Mouse (Mus musculus) spleen, adult 2 months (tissue): ENCODE data around the gene Psd. TPM values are rescaled to one million over a fixed set of nuclear protein-coding genes. Genes with fewer than 3 reads are reported as not detected.

ENCODE experiments used
- DNase-seq, 2 experiments: peaks; one replicate each; pipeline versions ENCODE4 v3.0.0 to v3.0.0-alpha.2; 2012 to 2021; ENCODE audit warnings: low spot score in 2 of 2, low read depth in 1 of 2
- H3K27ac ChIP-seq: fragments of 200-500 bp; 2 replicates; pipeline ENCODE4 v1.5.1; 2012; ENCODE audit warnings: low read length, inconsistent platforms; ENCODE audit not compliant: insufficient read depth
- H3K27me3 ChIP-seq: fragments of 200-500 bp; 2 replicates; pipeline ENCODE4 v1.6.1; 2012; ENCODE audit warnings: mild to moderate bottlenecking, moderate library complexity, low read length, inconsistent platforms; ENCODE audit not compliant: control insufficient read depth, insufficient read depth
- H3K36me3 ChIP-seq: fragments of 200-500 bp; 2 replicates; pipeline ENCODE4 v1.6.1; 2012; ENCODE audit warnings: mild to moderate bottlenecking, low read length, inconsistent platforms; ENCODE audit not compliant: control insufficient read depth, insufficient read depth
- H3K4me1 ChIP-seq: fragments of 200-500 bp; 2 replicates; pipeline ENCODE4 v1.6.1; 2011; ENCODE audit warnings: inconsistent platforms; ENCODE audit not compliant: control insufficient read depth, insufficient read depth, insufficient read length
- H3K4me3 ChIP-seq: fragments of 200-500 bp; 2 replicates; pipeline ENCODE4 v1.5.1; 2011; ENCODE audit warnings: mild to moderate bottlenecking, inconsistent platforms; ENCODE audit not compliant: insufficient read depth, insufficient read length; ENCODE audit errors: extremely low read depth
- CTCF ChIP-seq: fragments of 200-500 bp; IDR thresholded peaks from 2 replicates; pipeline ENCODE4 v1.5.1; 2011; ENCODE audit warnings: mild to moderate bottlenecking, inconsistent platforms; ENCODE audit not compliant: insufficient read depth, insufficient read length, insufficient replicate concordance; ENCODE audit errors: extremely low read depth
- POLR2A ChIP-seq: fragments of 200-500 bp; IDR thresholded peaks from 2 replicates; pipeline ENCODE4 v1.6.1; 2011; ENCODE audit warnings: low read depth, low read length, inconsistent platforms
- WGBS: fragments of 180-500 bp; shearing (Covaris S2); methylation state at CpG from one replicate; pipeline ENCODE4 v1.1.7; 2018; 5-methylcytosine and 5-hydroxymethylcytosine counted together
- polyA plus RNA-seq: library from polyadenylated mRNA; depleted of rRNA; stranded (reverse); fragments of >200 nt; gene quantifications from 2 replicates; pipeline ENCODE4 v1.2.3, GENCODE M21; 2012; rRNA removed

Gene Psd
- polyA plus RNA-seq, 1 experiment: 3.6 TPM

DNA sequence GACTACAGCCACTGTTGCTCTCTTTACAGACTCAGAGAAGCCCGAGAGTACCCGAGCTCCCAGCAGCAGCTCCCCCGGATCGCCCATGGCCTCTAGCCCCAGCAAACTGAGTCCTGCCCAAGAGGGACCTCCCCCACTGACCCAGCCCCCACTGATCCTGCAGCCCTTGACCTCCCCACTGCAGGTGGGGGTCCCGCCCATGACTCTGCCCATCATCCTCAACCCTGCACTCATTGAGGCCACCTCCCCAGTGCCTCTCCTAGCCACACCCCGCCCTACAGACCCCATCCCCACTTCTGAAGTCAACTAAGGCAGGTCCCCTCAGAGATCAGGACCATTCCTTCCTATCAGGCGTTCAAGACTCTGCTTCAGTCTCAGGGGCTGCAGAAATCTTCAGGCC, 41.3 kb downstream of the Psd start:
- no peak for TF ChIP-seq CTCF
- TF ChIP-seq POLR2A: no peak
- DNase-seq: no peak
- no peaks in the 10 kb centered on the region for H3K4me1 ChIP-seq
- no peaks in the 10 kb centered on the region for H3K27me3 ChIP-seq
- no peak overlapping the region for H3K4me3 ChIP-seq
- H3K36me3 ChIP-seq: peaks cover 32% of the 10 kb centered on the region
- H3K27ac ChIP-seq: no peak overlapping the region
- 95% methylated on average over 7 of the region's 7 CpGs for WGBS

DNA sequence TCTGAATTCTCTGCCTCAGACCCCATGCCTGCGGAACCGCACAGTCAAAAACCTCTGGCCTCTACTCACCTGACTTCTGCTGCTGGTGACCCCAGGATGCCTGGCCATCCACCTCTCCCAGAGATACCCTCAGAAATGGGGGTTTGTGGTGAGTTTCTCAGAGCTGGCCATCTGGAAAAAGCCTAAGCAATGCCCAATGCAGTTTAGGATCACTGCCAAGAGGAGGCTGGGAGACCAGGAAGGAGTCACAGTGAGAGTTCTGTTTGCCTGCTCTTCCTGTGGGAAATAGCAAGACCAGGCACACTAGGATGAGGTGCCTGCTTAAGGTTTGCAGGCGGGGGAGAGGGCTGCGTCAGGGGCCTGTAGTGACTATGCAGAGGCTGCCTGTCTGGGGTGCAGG, 42.3 kb downstream of the Psd start:
- WGBS: 96% methylated on average over 4 of the region's 4 CpGs
- DNase-seq: no peak
- no peak for TF ChIP-seq CTCF
- no peak for TF ChIP-seq POLR2A
- Histone ChIP-seq H3K4me1 (no peaks in the 10 kb centered on the region), H3K4me3 (no peak overlapping the region), H3K36me3 (peaks cover 39% of the 10 kb centered on the region), H3K27me3 (no peaks in the 10 kb centered on the region), H3K27ac (no peak overlapping the region)

DNA sequence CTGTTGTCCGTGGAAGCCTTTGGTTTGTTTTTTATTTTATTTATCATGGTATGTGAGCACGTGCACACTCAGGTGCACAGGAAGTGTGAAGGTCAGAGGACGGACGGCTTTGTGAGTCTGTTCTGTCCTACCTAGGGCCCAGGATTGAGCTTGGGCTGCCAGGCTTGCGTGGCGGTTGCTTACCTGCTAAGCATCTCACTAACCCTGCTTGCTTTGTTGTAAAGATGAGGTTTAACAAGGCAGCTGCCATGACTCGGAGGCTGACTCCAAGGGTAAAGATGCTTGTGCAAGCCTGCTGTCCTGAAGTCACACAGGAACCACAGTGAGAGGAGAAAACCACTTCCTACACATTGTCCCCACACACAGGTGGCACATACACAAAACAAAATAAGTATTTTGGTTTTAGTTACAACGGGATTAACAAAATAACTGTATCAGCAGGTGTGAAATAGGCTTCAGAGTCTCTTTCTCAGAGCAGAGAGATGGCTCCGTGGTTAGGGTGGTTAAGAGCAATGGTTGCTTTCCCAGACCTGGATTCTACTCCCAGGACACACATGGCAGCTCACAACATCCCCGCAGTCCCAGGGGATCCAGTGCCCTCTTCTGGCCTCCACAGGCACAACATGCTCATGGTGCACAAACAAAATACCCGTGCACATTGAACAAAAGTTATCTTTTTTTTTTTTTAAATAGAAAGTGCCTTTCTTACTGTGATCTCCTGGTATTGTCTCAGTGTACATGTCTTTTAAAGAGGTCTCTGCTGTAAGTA, 44.7 kb downstream of the Psd start:
- H3K4me3 ChIP-seq: no peak overlapping the region
- no peaks in the 10 kb centered on the region for H3K27me3 ChIP-seq
- WGBS: 81% methylated on average over 11 of the region's 11 CpGs
- no peak overlapping the region for H3K27ac ChIP-seq
- TF ChIP-seq POLR2A: no peak
- no peak for TF ChIP-seq CTCF
- H3K4me1 ChIP-seq: no peaks in the 10 kb centered on the region
- H3K36me3 ChIP-seq: peaks cover 39% of the 10 kb centered on the region
- DNase-seq: no peak

DNA sequence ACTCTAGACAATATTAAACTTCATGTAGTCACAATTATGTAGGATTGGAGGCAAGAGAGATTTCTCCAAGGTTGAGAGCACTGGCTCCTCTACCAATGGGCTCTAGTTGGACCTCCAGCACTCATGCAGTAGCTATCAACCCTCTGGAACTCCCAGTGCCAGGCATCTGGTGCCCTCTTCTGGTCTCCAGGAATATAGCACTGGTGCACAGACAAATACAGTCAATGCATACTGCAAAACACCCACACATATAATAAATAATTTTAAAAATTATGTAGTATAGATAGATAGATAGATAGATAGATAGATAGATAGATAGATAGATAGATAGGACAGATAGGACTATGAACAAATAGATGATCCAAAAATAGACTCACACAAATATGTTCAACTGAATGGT, 51.6 kb downstream of the Psd start:
- H3K27ac ChIP-seq: no peak overlapping the region
- H3K27me3 ChIP-seq: no peaks in the 10 kb centered on the region
- peak in 1 of 2 experiments; percentile 10 for DNase-seq
- no peak overlapping the region for H3K4me3 ChIP-seq
- TF ChIP-seq CTCF (peak; percentile 22; the same call in 1 of the 2 replicates), POLR2A (no peak)
- H3K36me3 ChIP-seq: peaks cover 15% of the 10 kb centered on the region
- H3K4me1 ChIP-seq: no peaks in the 10 kb centered on the region

DNA sequence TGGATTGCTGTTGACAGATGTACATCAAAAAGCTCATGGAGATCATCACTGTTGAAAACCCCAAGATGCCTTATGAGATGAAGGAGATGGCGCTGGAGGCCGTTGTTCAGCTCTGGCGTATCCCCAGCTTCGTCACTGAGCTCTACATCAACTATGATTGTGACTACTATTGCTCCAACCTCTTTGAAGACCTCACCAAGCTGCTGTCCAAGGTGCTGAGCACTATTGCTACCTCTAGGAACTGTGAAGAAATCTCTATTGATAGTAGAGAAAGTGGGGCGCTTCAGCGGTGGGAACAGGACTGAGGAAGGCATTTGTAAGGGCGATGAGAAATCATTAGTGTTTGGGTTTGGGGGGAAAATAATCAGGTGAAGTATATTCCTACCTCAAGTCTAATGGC, 62.2 kb downstream of the Psd start:
- DNase-seq: no peak
- H3K36me3 ChIP-seq: peaks cover 40% of the 10 kb centered on the region
- H3K4me1 ChIP-seq: no peaks in the 10 kb centered on the region
- TF ChIP-seq POLR2A (no peak), CTCF (no peak)
- no peaks in the 10 kb centered on the region for H3K27me3 ChIP-seq
- H3K4me3 ChIP-seq: no peak overlapping the region
- WGBS: 96% methylated on average over 7 of the region's 7 CpGs
- no peak overlapping the region for H3K27ac ChIP-seq

Other genes starting within 250 kb of the Psd start
- gene Elovl3, start 195.3 kb downstream of the Psd start, polyA plus RNA-seq: not detected in 2 replicates
- gene Pitx3, start 178.8 kb downstream of the Psd start, polyA plus RNA-seq: not detected in 2 replicates
- 67.7 and 76.2 TPM in 2 replicates for gene Gbf1, start 174.6 kb downstream of the Psd start, polyA plus RNA-seq
- 145 and 196 TPM in 2 replicates for gene Nfkb2, start 22.8 kb downstream of the Psd start, polyA plus RNA-seq
- gene Fbxl15, start 1.0 kb upstream of the Psd start, polyA plus RNA-seq: 12.1 and 16.4 TPM in 2 replicates
- gene Cuedc2, start 11.5 kb upstream of the Psd start, polyA plus RNA-seq: 45.3 and 55.0 TPM in 2 replicates
- gene Mfsd13a, start 14.0 kb upstream of the Psd start, polyA plus RNA-seq: 5.3 and 10.8 TPM in 2 replicates
- gene 2310034G01Rik, start 23.1 kb upstream of the Psd start, polyA plus RNA-seq: 0.16 and 0.42 TPM in 2 replicates
- 55.7 and 60.5 TPM in 2 replicates for gene Actr1a, start 68.6 kb upstream of the Psd start, polyA plus RNA-seq
- 18.6 and 22.1 TPM in 2 replicates for gene Sufu, start 69.7 kb upstream of the Psd start, polyA plus RNA-seq
- 47.1 and 58.4 TPM in 2 replicates for gene Trim8, start 174.5 kb upstream of the Psd start, polyA plus RNA-seq
- 5.5 and 6.8 TPM in 2 replicates for gene Arl3, start 246.0 kb upstream of the Psd start, polyA plus RNA-seq
- gene Sfxn2, start 246.2 kb upstream of the Psd start, polyA plus RNA-seq: 3.2 and 4.1 TPM in 2 replicates